Mouse (Mus musculus): Measurements from ENCODE around the gene Plekhg6.

DNA sequence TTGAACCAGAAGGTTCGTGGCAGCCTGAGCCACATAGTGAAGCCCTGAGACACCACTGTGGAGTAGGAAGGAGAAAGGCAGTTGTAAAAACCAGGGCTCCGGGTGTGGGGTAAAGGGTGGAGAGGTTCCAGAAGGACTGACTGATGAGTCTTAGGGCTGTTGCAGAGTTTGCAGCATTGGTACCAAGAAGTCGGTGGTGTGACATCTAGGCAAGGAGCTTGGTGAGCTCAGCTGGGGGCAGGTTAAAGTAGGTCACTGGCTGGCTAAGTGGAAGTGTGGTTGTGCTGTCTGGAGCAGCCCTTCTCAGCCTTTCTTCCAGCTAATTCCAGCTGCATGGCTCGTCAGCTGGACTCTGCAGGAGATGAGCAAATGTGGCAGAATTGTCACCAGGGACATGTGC is 27.8 kb downstream of the Plekhg6 start:
- no peak for TF ChIP-seq CHD2 (IDR thresholded peaks at IDR 0.05; ENCODE audit: low read depth, low read length)
- TF ChIP-seq ZNF384 (IDR thresholded peaks at IDR 0.05; ENCODE audit: low read depth, low read length), result no peak
- no peak for TF ChIP-seq ZC3H11A (IDR thresholded peaks at IDR 0.05; ENCODE audit: borderline replicate concordance, low read depth, low read length)

All from ES-E14 (cell line).